Mouse (Mus musculus) stomach, embryonic 16.5 days (tissue): ENCODE results near the gene Rinl. TPM values are rescaled to one million over a fixed set of nuclear protein-coding genes. Genes with fewer than 3 reads are reported as not detected.
A peak's percentile ranks its signal among the peaks of the same experiment; 100 is the strongest.

Experiments
- ATAC-seq: fragments of 200-750 bp; cut with Nextera tagmentation; 2 replicates; pipeline ENCODE4 v1.8.0; 2017; ENCODE audit warnings: moderate number of reproducible peaks, moderate TSS enrichment; ENCODE audit not compliant: insufficient read depth, low FRiP score
- H3K27ac ChIP-seq: fragments of 300-500 bp; sonication (generic); 2 replicates; pipeline ENCODE4 v1.5.1; 2014; ENCODE audit warnings: low read length
- H3K27me3 ChIP-seq: fragments of 300-500 bp; sonication (generic); 2 replicates; pipeline ENCODE4 v1.6.1; 2014; ENCODE audit warnings: low read length, control low read depth, mixed read lengths; ENCODE audit not compliant: control insufficient read depth, insufficient read depth
- H3K36me3 ChIP-seq: fragments of 300-500 bp; sonication (generic); 2 replicates; pipeline ENCODE4 v1.6.1; 2014; ENCODE audit warnings: low read length; ENCODE audit not compliant: control insufficient read depth, insufficient read depth
- H3K4me1 ChIP-seq: fragments of 300-500 bp; sonication (generic); 2 replicates; pipeline ENCODE4 v1.6.1; 2014; ENCODE audit warnings: low read length, control low read depth, mixed read lengths; ENCODE audit not compliant: control insufficient read depth, insufficient read depth
- H3K4me2 ChIP-seq: fragments of 300-500 bp; sonication (generic); 2 replicates; pipeline ENCODE4 v1.6.1; 2014; ENCODE audit warnings: low read depth, low read length, mixed read lengths
- H3K4me3 ChIP-seq: fragments of 300-500 bp; sonication (generic); replicated peaks from 2 replicates; pipeline ENCODE4 v1.5.1; 2014; ENCODE audit warnings: mild to moderate bottlenecking, low read length
- H3K9ac ChIP-seq: fragments of 300-500 bp; sonication (generic); 2 replicates; pipeline ENCODE4 v1.6.1; 2014; ENCODE audit warnings: low read length
- H3K9me3 ChIP-seq: fragments of 300-500 bp; sonication (generic); replicated peaks from 2 replicates; pipeline ENCODE4 v1.6.1; 2016; ENCODE audit warnings: low read length, control low read depth; ENCODE audit not compliant: control insufficient read depth
- WGBS: fragments of 180-500 bp; shearing (Covaris S2); extraction: QIAGEN DNeasy Blood & Tissue Kit; methylation state at CpG from one replicate; pipeline ENCODE4 v1.1.7; 2014; 5-methylcytosine and 5-hydroxymethylcytosine counted together
- polyA plus RNA-seq: library from polyadenylated mRNA; unstranded; fragments of >200 nt; fragmentation: Nextera tagmentation; extraction: Ambion mirVana; gene quantifications from 2 replicates; pipeline ENCODE4 v1.2.1, GENCODE M21; 2015

The Rinl gene
- polyA plus RNA-seq, 1 experiment from 2014 or later, result 5.9 TPM

- H3K4me2 ChIP-seq, result peak overlapping the region; percentile 88
- ATAC-seq, result peak; percentile 91
- peaks cover 21% of the 10 kb centered on the region for H3K36me3 ChIP-seq
- under 1% methylated on average over 70 of the region's 70 CpGs for WGBS
- H3K9me3 ChIP-seq, result no peaks in the 10 kb centered on the region
- H3K4me1 ChIP-seq, result peaks cover 43% of the 10 kb centered on the region
- peak overlapping the region; percentile 100 for H3K27ac ChIP-seq
- H3K9ac ChIP-seq, result peak overlapping the region; percentile 98
- no peaks in the 10 kb centered on the region for H3K27me3 ChIP-seq
- peak overlapping the region; percentile 85 for H3K4me3 ChIP-seq
These were observed 21.6 kb downstream of the Rinl start for GRCm38 (mm10) chr7:28810107-28811066.

- Histone ChIP-seq H3K36me3 (peaks cover 30% of the 10 kb centered on the region), H3K27ac (peak overlapping the region; percentile 99), H3K9ac (peak overlapping the region; percentile 98), H3K4me1 (peaks cover 52% of the 10 kb centered on the region), H3K4me2 (peak overlapping the region; percentile 99), H3K4me3 (peak overlapping the region; percentile 85), H3K27me3 (no peaks in the 10 kb centered on the region), H3K9me3 (no peaks in the 10 kb centered on the region)
- under 1% methylated on average over 40 of the region's 40 CpGs for WGBS
- ATAC-seq, result peak; percentile 56
These were observed 22.5 kb downstream of the Rinl start for GRCm38 (mm10) chr7:28811228-28811627.

- peaks cover 34% of the 10 kb centered on the region for H3K36me3 ChIP-seq
- ATAC-seq, result no peak
- peaks cover 56% of the 10 kb centered on the region for H3K4me1 ChIP-seq
- H3K27me3 ChIP-seq, result no peaks in the 10 kb centered on the region
- peak overlapping the region; percentile 99 for H3K27ac ChIP-seq
- 5% methylated on average over 7 of the region's 7 CpGs for WGBS
- H3K4me2 ChIP-seq, result peak overlapping the region; percentile 99
- H3K4me3 ChIP-seq, result peak overlapping the region; percentile 85
- H3K9ac ChIP-seq, result peak overlapping the region; percentile 79
- H3K9me3 ChIP-seq, result no peaks in the 10 kb centered on the region
These were observed 23.0 kb downstream of the Rinl start for GRCm38 (mm10) chr7:28811640-28812275.

- peak overlapping the region; percentile 99; the same call in 1 of the 2 replicates for H3K27ac ChIP-seq
- 43% methylated on average over 4 of the region's 4 CpGs for WGBS
These were observed 23.7 kb downstream of the Rinl start for GRCm38 (mm10) chr7:28812436-28812835.

GRCm38 (mm10) chr7:28812949-28813348, 24.2 kb downstream of the Rinl start:
- Histone ChIP-seq H3K4me1 (peaks cover 54% of the 10 kb centered on the region), H3K36me3 (peaks cover 42% of the 10 kb centered on the region), H3K4me3 (peak overlapping the region; percentile 85)

More at GRCm38 (mm10) chr7:28812436-28812835, 23.7 kb downstream of the Rinl start:
- no peak for ATAC-seq
- peaks cover 37% of the 10 kb centered on the region for H3K36me3 ChIP-seq
- H3K4me1 ChIP-seq, result peaks cover 59% of the 10 kb centered on the region
- peak overlapping the region; percentile 85 for H3K4me3 ChIP-seq
- H3K27me3 ChIP-seq, result no peaks in the 10 kb centered on the region
- peak overlapping the region; percentile 79 for H3K9ac ChIP-seq
- peak overlapping the region; percentile 99 for H3K4me2 ChIP-seq
- no peaks in the 10 kb centered on the region for H3K9me3 ChIP-seq

GRCm38 (mm10) chr7:28814306-28815034, 25.7 kb downstream of the Rinl start:
- 75% methylated on average over 5 of the region's 5 CpGs for WGBS
- no peak for ATAC-seq
- H3K27me3 ChIP-seq, result no peaks in the 10 kb centered on the region
- H3K36me3 ChIP-seq, result peaks cover 49% of the 10 kb centered on the region
- no peak overlapping the region for H3K27ac ChIP-seq
- H3K9ac ChIP-seq, result no peak overlapping the region
- H3K4me3 ChIP-seq, result no peak overlapping the region
- no peaks in the 10 kb centered on the region for H3K9me3 ChIP-seq
- H3K4me2 ChIP-seq, result no peak overlapping the region
- peaks cover 51% of the 10 kb centered on the region for H3K4me1 ChIP-seq

More at GRCm38 (mm10) chr7:28812949-28813348, 24.2 kb downstream of the Rinl start:
- WGBS, result 53% methylated on average over 5 of the region's 5 CpGs
- no peak for ATAC-seq
- 0 out of 2 replicates have a peak overlapping the region, but pooled peaks have one; percentile 99 for H3K27ac ChIP-seq
- peak overlapping the region; percentile 79 for H3K9ac ChIP-seq
- H3K27me3 ChIP-seq, result no peaks in the 10 kb centered on the region
- H3K9me3 ChIP-seq, result no peaks in the 10 kb centered on the region
- H3K4me2 ChIP-seq, result peak overlapping the region; percentile 99

- H3K4me1 ChIP-seq, result peaks cover 55% of the 10 kb centered on the region
- no peak overlapping the region for H3K27ac ChIP-seq
- no peaks in the 10 kb centered on the region for H3K9me3 ChIP-seq
- no peak overlapping the region for H3K4me2 ChIP-seq
- no peak overlapping the region for H3K4me3 ChIP-seq
- 89% methylated on average over 9 of the region's 9 CpGs for WGBS
- no peak for ATAC-seq
- 0 out of 2 replicates have a peak overlapping the region, but pooled peaks have one; percentile 8 for H3K9ac ChIP-seq
- H3K36me3 ChIP-seq, result peaks cover 55% of the 10 kb centered on the region
- no peaks in the 10 kb centered on the region for H3K27me3 ChIP-seq
These were observed 26.5 kb downstream of the Rinl start for GRCm38 (mm10) chr7:28815230-28815629.

GRCm38 (mm10) chr7:28816201-28816600, 27.4 kb downstream of the Rinl start:
- H3K36me3 ChIP-seq, result peaks cover 64% of the 10 kb centered on the region
- peaks cover 55% of the 10 kb centered on the region for H3K4me1 ChIP-seq
- H3K27me3 ChIP-seq, result no peaks in the 10 kb centered on the region
- no peak overlapping the region for H3K27ac ChIP-seq
- H3K4me2 ChIP-seq, result no peak overlapping the region
- H3K9me3 ChIP-seq, result no peaks in the 10 kb centered on the region
- 81% methylated on average over 9 of the region's 9 CpGs for WGBS
- no peak overlapping the region for H3K9ac ChIP-seq
- no peak overlapping the region for H3K4me3 ChIP-seq
- no peak for ATAC-seq
